Mouse (Mus musculus): Measurements from ENCODE around the gene Gm20388. TPM values are rescaled to one million over a fixed set of nuclear protein-coding genes. Genes with fewer than 3 reads are reported as not detected.

Gene Gm20388
- total and polyA plus RNA-seq, 3 experiments = 0.02 to 0.05 TPM; not detected in 1

- peaks cover 14% of the 10 kb centered on the region for H3K4me1 ChIP-seq (ENCODE audit: insufficient read depth, low read depth, low read length)
- H3K4me3 ChIP-seq (ENCODE audit: low read depth, low read length) = no peak overlapping the region
- TF ChIP-seq POLR2AphosphoS5 (IDR thresholded peaks at IDR 0.05; ENCODE audit: insufficient replicate concordance, low read depth, low read length) (no peak), CTCF (IDR thresholded peaks at IDR 0.05; ENCODE audit: low read depth, low read length) (no peak), GATA1 (IDR thresholded peaks at IDR 0.05; ENCODE audit: borderline replicate concordance, low read length) (no peak), TAL1 (conservative IDR thresholded peaks at IDR 0.05; ENCODE audit: low read depth, low read length) (no peak), GATA2 (IDR thresholded peaks at IDR 0.05; ENCODE audit: borderline replicate concordance, low read depth, low read length) (no peak)
- H3K36me3 ChIP-seq (replicated peaks) = no peaks in the 10 kb centered on the region
- no peaks in the 10 kb centered on the region for H3K9me3 ChIP-seq (replicated peaks)
- DNase-seq (ENCODE audit: low spot score) (no peak), ATAC-seq (ENCODE audit: extremely low read depth, insufficient number of reproducible peaks, low FRiP score, poor library complexity, severe bottlenecking) (no peak)
- peaks cover 32% of the 10 kb centered on the region for H3K27me3 ChIP-seq (ENCODE audit: insufficient read depth, low read length)
These were observed 2025.8 kb downstream of the Gm20388 start for GRCm38 (mm10) chr8:121936391-121936790.

- Histone ChIP-seq H3K36me3 (replicated peaks) (peaks cover 1% of the 10 kb centered on the region), H3K9me3 (replicated peaks) (no peaks in the 10 kb centered on the region), H3K4me1 (ENCODE audit: insufficient read depth, low read depth, low read length) (peaks cover 14% of the 10 kb centered on the region), H3K27me3 (ENCODE audit: insufficient read depth, low read length) (peaks cover 32% of the 10 kb centered on the region), H3K4me3 (ENCODE audit: low read depth, low read length) (no peak overlapping the region)
- ATAC-seq (ENCODE audit: extremely low read depth, insufficient number of reproducible peaks, low FRiP score, poor library complexity, severe bottlenecking) (no peak), DNase-seq (ENCODE audit: low spot score) (no peak)
- no peak for TF ChIP-seq CTCF (IDR thresholded peaks at IDR 0.05; ENCODE audit: low read depth, low read length)
- TF ChIP-seq POLR2AphosphoS5 (IDR thresholded peaks at IDR 0.05; ENCODE audit: insufficient replicate concordance, low read depth, low read length) = no peak
- TF ChIP-seq GATA2 (IDR thresholded peaks at IDR 0.05; ENCODE audit: borderline replicate concordance, low read depth, low read length) = no peak
- TF ChIP-seq GATA1 (IDR thresholded peaks at IDR 0.05; ENCODE audit: borderline replicate concordance, low read length) = no peak
- no peak for TF ChIP-seq TAL1 (conservative IDR thresholded peaks at IDR 0.05; ENCODE audit: low read depth, low read length)
These were observed 2028.1 kb downstream of the Gm20388 start for GRCm38 (mm10) chr8:121938732-121939131.

DNA sequence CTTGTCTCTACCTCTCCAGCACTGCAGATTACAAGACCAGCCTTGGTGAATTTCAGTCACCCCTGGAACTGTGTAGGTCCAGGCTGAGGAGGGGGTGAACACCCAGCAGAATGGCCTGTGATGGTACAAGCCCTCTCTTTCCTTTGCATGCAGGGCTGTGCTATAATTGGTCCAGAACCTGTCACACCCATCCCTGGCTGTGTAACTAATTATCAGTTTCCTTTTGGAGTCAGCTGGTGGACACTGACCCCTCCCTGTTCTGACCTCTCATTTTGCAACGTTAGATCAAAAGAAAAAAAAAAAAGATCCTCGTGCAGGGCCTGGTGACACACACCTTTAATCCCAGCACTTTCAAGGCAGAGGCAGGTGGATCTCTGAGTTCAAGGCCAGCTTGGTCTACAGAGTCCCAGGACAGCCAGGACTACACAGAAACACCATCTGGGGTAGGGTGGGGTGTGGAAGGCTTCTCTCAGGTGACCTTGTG is 2032.5 kb downstream of the Gm20388 start:
- H3K9me3 ChIP-seq (replicated peaks) = no peaks in the 10 kb centered on the region
- TF ChIP-seq POLR2AphosphoS5 (IDR thresholded peaks at IDR 0.05; ENCODE audit: insufficient replicate concordance, low read depth, low read length) = no peak
- no peak for TF ChIP-seq CTCF (IDR thresholded peaks at IDR 0.05; ENCODE audit: low read depth, low read length)
- no peak for TF ChIP-seq GATA1 (IDR thresholded peaks at IDR 0.05; ENCODE audit: borderline replicate concordance, low read length)
- no peak for TF ChIP-seq TAL1 (conservative IDR thresholded peaks at IDR 0.05; ENCODE audit: low read depth, low read length)
- TF ChIP-seq GATA2 (IDR thresholded peaks at IDR 0.05; ENCODE audit: borderline replicate concordance, low read depth, low read length) = no peak
- H3K4me3 ChIP-seq (ENCODE audit: low read depth, low read length) = no peak overlapping the region
- peaks cover 20% of the 10 kb centered on the region for H3K27me3 ChIP-seq (ENCODE audit: insufficient read depth, low read length)
- DNase-seq (ENCODE audit: low spot score) (no peak), ATAC-seq (ENCODE audit: extremely low read depth, insufficient number of reproducible peaks, low FRiP score, poor library complexity, severe bottlenecking) (no peak)
- H3K36me3 ChIP-seq (replicated peaks) = peaks cover 14% of the 10 kb centered on the region
- peaks cover 39% of the 10 kb centered on the region for H3K4me1 ChIP-seq (ENCODE audit: insufficient read depth, low read depth, low read length)

GRCm38 (mm10) chr8:121943716-121944115 is 2033.1 kb downstream of the Gm20388 start:
- no peak overlapping the region for H3K4me3 ChIP-seq (ENCODE audit: low read depth, low read length)
- ATAC-seq (ENCODE audit: extremely low read depth, insufficient number of reproducible peaks, low FRiP score, poor library complexity, severe bottlenecking) = no peak
- H3K9me3 ChIP-seq (replicated peaks) = no peaks in the 10 kb centered on the region
- TF ChIP-seq POLR2AphosphoS5 (IDR thresholded peaks at IDR 0.05; ENCODE audit: insufficient replicate concordance, low read depth, low read length) = no peak
- TF ChIP-seq CTCF (IDR thresholded peaks at IDR 0.05; ENCODE audit: low read depth, low read length) = no peak
- TF ChIP-seq GATA2 (IDR thresholded peaks at IDR 0.05; ENCODE audit: borderline replicate concordance, low read depth, low read length) = no peak
- TF ChIP-seq GATA1 (IDR thresholded peaks at IDR 0.05; ENCODE audit: borderline replicate concordance, low read length) = no peak
- no peak for TF ChIP-seq TAL1 (conservative IDR thresholded peaks at IDR 0.05; ENCODE audit: low read depth, low read length)
- H3K27me3 ChIP-seq (ENCODE audit: insufficient read depth, low read length) = peaks cover 19% of the 10 kb centered on the region
- peaks cover 14% of the 10 kb centered on the region for H3K36me3 ChIP-seq (replicated peaks)
- DNase-seq (ENCODE audit: low spot score) = no peak
- H3K4me1 ChIP-seq (ENCODE audit: insufficient read depth, low read depth, low read length) = peaks cover 39% of the 10 kb centered on the region

DNA sequence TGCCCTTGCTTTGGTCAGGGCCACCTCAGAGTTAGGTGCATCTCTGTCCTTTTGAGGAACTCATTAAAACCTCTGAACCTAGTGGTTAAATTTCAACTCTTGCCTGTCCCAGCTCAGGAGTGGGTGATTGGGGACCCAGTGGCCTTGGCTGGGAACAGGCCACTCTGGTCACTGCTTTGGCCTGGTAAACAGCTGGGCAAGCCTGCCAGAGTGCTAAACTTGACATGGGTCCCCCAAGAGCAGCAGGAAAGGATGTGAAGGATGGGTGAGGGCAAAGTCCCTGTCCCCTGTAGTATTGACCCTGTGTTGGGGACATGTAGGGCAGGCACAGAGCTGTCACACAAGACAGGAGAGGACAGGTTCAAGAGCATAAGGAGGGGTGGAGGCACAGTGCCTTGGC is 2034.2 kb downstream of the Gm20388 start, which contains the start of gene Car5a:
Car5a (minus strand) TSS at position 74 of the 400 bp plus-strand sequence.
- DNase-seq (ENCODE audit: low spot score) (no peak), ATAC-seq (ENCODE audit: extremely low read depth, insufficient number of reproducible peaks, low FRiP score, poor library complexity, severe bottlenecking) (no peak)
- TF ChIP-seq CTCF (IDR thresholded peaks at IDR 0.05; ENCODE audit: low read depth, low read length) (no peak), TAL1 (conservative IDR thresholded peaks at IDR 0.05; ENCODE audit: low read depth, low read length) (no peak), POLR2AphosphoS5 (IDR thresholded peaks at IDR 0.05; ENCODE audit: insufficient replicate concordance, low read depth, low read length) (no peak), GATA2 (IDR thresholded peaks at IDR 0.05; ENCODE audit: borderline replicate concordance, low read depth, low read length) (no peak), GATA1 (IDR thresholded peaks at IDR 0.05; ENCODE audit: borderline replicate concordance, low read length) (no peak)

DNA sequence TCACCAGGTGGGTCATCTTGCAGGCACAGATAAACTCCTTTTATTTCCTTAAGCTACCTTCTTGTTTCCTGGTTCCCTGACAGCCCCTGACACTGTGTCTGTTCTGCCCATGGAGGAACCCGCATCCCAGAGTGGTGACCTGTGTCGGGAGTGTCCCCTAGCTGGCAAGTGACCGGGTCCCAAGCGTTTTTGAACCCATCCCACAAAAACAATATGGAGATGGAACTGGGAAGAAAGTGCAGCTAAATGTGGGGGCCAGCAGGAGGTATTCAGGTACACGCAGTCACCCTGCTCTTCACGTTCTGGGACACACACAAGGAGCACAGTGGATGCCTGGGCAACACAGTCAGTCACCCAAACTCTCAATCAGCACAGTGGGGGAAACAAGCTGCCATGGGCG is 2035.7 kb downstream of the Gm20388 start:
- H3K36me3 ChIP-seq (replicated peaks) = peaks cover 16% of the 10 kb centered on the region
- no peak for ATAC-seq (ENCODE audit: extremely low read depth, insufficient number of reproducible peaks, low FRiP score, poor library complexity, severe bottlenecking)
- H3K4me3 ChIP-seq (ENCODE audit: low read depth, low read length) = peak overlapping the region; percentile 73; the same call in 1 of the 2 replicates
- peaks cover 5% of the 10 kb centered on the region for H3K27me3 ChIP-seq (ENCODE audit: insufficient read depth, low read length)
- DNase-seq (ENCODE audit: low spot score) = no peak
- TF ChIP-seq GATA2 (IDR thresholded peaks at IDR 0.05; ENCODE audit: borderline replicate concordance, low read depth, low read length) (no peak), GATA1 (IDR thresholded peaks at IDR 0.05; ENCODE audit: borderline replicate concordance, low read length) (no peak), CTCF (IDR thresholded peaks at IDR 0.05; ENCODE audit: low read depth, low read length) (no peak), TAL1 (conservative IDR thresholded peaks at IDR 0.05; ENCODE audit: low read depth, low read length) (no peak), POLR2AphosphoS5 (IDR thresholded peaks at IDR 0.05; ENCODE audit: insufficient replicate concordance, low read depth, low read length) (no peak)
- peaks cover 51% of the 10 kb centered on the region for H3K4me1 ChIP-seq (ENCODE audit: insufficient read depth, low read depth, low read length)
- H3K9me3 ChIP-seq (replicated peaks) = no peaks in the 10 kb centered on the region

More for the DNA sequence above, 2034.2 kb downstream of the Gm20388 start, which contains the start of gene Car5a:
- peaks cover 16% of the 10 kb centered on the region for H3K36me3 ChIP-seq (replicated peaks)
- H3K9me3 ChIP-seq (replicated peaks) = no peaks in the 10 kb centered on the region
- peaks cover 14% of the 10 kb centered on the region for H3K27me3 ChIP-seq (ENCODE audit: insufficient read depth, low read length)
- peaks cover 48% of the 10 kb centered on the region for H3K4me1 ChIP-seq (ENCODE audit: insufficient read depth, low read depth, low read length)
- no peak within 1 kb of the TSS for H3K4me3 ChIP-seq (ENCODE audit: low read depth, low read length)

Data from G1E (cell line).